Mouse (Mus musculus): ENCODE measurements around the gene Fam83g. TPM values are rescaled to one million over a fixed set of nuclear protein-coding genes. Genes with fewer than 3 reads are reported as not detected.

Gene Fam83g
- polyA plus RNA-seq, 1 experiment from 2014 or later, result 6.6 TPM

Other genes with a start within 250 kb of the Fam83g start
- 0.08 and 0.17 TPM in 2 replicates for gene Rnf112, start 230.0 kb upstream of the Fam83g start, polyA plus RNA-seq (2015; fragmentation: Nextera tagmentation; extraction: Ambion mirVana)
- 8.7 and 9.8 TPM in 2 replicates for gene Mfap4, start 198.7 kb upstream of the Fam83g start, polyA plus RNA-seq (2015; fragmentation: Nextera tagmentation; extraction: Ambion mirVana)
- 7.4 and 8.7 TPM in 2 replicates for gene Mapk7, start 189.7 kb upstream of the Fam83g start, polyA plus RNA-seq (2015; fragmentation: Nextera tagmentation; extraction: Ambion mirVana)
- gene B9d1, start 178.9 kb upstream of the Fam83g start, polyA plus RNA-seq (2015; fragmentation: Nextera tagmentation; extraction: Ambion mirVana), result 1.6 and 1.8 TPM in 2 replicates
- gene Epn2, start 104.4 kb upstream of the Fam83g start, polyA plus RNA-seq (2015; fragmentation: Nextera tagmentation; extraction: Ambion mirVana), result 2.0 TPM in 2 replicates
- 4.3 and 5.6 TPM in 2 replicates for gene Grap, start 30.8 kb upstream of the Fam83g start, polyA plus RNA-seq (2015; fragmentation: Nextera tagmentation; extraction: Ambion mirVana)
- not detected in 2 replicates for gene Slc5a10, start 36.7 kb downstream of the Fam83g start, polyA plus RNA-seq (2015; fragmentation: Nextera tagmentation; extraction: Ambion mirVana)
- 5.9 and 6.3 TPM in 2 replicates for gene Prpsap2, start 78.0 kb downstream of the Fam83g start, polyA plus RNA-seq (2015; fragmentation: Nextera tagmentation; extraction: Ambion mirVana)
- 2.6 and 2.9 TPM in 2 replicates for gene Ulk2, start 171.0 kb downstream of the Fam83g start, polyA plus RNA-seq (2015; fragmentation: Nextera tagmentation; extraction: Ambion mirVana)
- gene Akap10, start 246.2 kb downstream of the Fam83g start, polyA plus RNA-seq (2015; fragmentation: Nextera tagmentation; extraction: Ambion mirVana), result 7.9 and 8.0 TPM in 2 replicates

Data from liver, embryonic 15.5 days (tissue).